Mouse (Mus musculus): Measurements from ENCODE around the gene Fxn.

- peak; percentile 83 to 97 for TF ChIP-seq CTCF (conservative IDR thresholded peaks at IDR 0.05 in 1 of 2, IDR thresholded peaks at IDR 0.05 in 1 of 2; ENCODE audit: low read depth in 2 of 2, low read length in 2 of 2)
- TF ChIP-seq RAD21 (IDR thresholded peaks at IDR 0.05; ENCODE audit: low read depth, low read length): peak; percentile 69
- no peak for TF ChIP-seq EP300 (IDR thresholded peaks at IDR 0.05; ENCODE audit: low read length)
- TF ChIP-seq MAFK (IDR thresholded peaks at IDR 0.05; ENCODE audit: insufficient replicate concordance, low read length): no peak
- TF ChIP-seq POLR2A (IDR thresholded peaks at IDR 0.05; ENCODE audit: low read depth, low read length): no peak
- TF ChIP-seq MAX (IDR thresholded peaks at IDR 0.05; ENCODE audit: low read length): no peak
- TF ChIP-seq ETS1 (conservative IDR thresholded peaks at IDR 0.05; ENCODE audit: low read depth, low read length): no peak
- no peak for TF ChIP-seq BHLHE40 (IDR thresholded peaks at IDR 0.05; ENCODE audit: low read depth, low read length)
- no peak for TF ChIP-seq ZNF384 (IDR thresholded peaks at IDR 0.05; ENCODE audit: low read depth, low read length)
- TF ChIP-seq TCF12 (IDR thresholded peaks at IDR 0.05; ENCODE audit: low read depth, low read length): no peak
- TF ChIP-seq MXI1 (IDR thresholded peaks at IDR 0.05; ENCODE audit: low read depth, low read length): no peak
- no peak for TF ChIP-seq ZC3H11A (IDR thresholded peaks at IDR 0.05; ENCODE audit: low read depth, low read length)
These were observed 3.8 kb upstream of the Fxn start for GRCm38 (mm10) chr19:24284187-24284586.
